Mouse (Mus musculus) CD4-positive, CD25-positive, alpha-beta regulatory T cell, adult 9 weeks (primary cell): ENCODE results near the gene Dock9. TPM values are rescaled to one million over a fixed set of nuclear protein-coding genes. Genes with fewer than 3 reads are reported as not detected.

Source experiments
- polyA plus RNA-seq: library from polyadenylated mRNA; unstranded; fragments of 100-300 nt; shearing (Covaris generic); gene quantifications from one replicate; pipeline ENCODE4 v1.2.1, GENCODE M21; 2017

Dock9 gene
- polyA plus RNA-seq = 2.3 TPM

DNA sequence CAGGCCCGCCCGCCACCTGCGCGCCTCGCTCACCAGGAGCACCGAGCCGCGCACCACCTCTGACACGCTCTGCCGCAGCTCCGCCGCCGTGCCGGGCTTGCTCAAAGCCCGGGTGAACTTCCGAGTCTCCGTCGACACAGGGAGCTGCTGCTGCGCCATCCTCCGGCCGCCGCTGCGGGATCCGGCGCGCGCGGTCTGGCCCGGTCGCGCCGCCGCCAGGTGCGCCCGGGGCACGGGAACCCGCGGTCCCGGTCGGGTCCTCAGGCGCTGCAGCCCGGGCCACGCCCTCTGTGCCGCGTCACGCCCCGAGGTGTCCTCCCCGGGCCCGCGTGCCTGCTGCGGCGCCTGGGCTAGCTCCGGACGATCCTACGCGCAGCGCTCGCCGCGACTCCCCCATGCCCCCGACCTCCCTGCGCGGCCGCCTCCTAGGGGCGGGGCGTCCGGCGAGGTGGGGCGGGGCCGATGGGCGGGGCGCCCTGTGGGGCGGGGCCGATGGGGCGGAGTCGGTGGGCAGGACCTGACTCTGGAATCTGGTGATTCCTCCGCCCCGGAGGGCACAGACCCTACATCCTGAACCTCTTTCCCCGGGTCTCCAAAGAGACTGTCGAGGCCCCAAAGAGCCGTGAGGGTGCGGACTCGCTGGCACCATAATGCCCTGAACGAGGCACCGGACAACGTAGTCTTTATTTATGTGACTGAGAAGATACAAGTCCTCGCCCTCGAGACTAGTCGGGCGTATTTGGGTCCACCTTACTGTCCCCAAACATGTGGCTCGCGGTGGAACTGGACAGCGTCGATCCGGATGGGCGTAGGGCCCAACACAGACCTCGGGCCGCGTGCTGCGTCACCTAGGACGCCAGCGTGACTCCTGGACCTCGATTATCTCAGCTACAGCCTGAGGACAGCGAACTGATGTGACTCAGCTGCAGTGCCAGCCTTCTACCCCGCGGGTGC lies at the start of gene Dock9:
TSS of gene Dock9 (minus strand) at position 381 of the 954 bp plus-strand sequence.

DNA sequence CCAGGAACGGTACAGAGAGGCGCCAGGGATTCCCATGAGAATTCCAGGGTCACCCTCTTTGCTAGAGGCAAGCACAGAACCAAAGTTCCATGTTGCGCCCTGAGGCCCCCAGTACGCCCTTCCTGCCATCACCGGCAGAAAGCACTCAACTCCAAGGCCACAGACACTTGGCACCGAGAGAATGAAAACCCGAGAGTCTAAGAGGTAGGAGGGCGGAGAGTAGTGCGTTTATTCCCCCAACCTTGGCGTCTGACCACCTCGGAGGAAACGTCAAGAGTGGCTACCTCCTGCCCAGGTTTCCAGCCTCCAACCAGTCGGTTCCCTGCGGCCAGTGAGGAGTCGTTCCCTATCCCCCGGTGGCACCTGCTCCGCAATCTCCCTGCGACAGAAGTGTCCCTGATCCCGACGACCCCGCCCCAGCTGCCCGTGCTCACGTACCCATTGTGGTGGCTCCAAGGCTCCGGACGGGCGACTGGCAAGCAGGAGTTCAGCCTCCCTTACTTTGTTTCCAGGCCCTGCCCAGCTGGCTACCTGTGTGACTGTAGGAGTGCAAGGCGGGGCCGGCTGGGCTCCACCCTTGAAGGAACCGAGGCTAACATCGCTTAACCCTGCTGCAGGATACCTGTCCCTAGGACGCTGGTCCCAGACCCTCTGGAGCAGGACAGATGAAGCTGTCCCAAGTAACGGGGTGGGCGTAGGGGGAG lies 292.7 kb downstream of the Dock9 start, which contains the start of gene Slc15a1:
TSS of gene Slc15a1 (minus strand) at position 472 of the 704 bp plus-strand sequence.

Other genes starting within 250 kb of the Dock9 start
- 204 TPM for gene Ubac2, start 80.8 kb upstream of the Dock9 start, polyA plus RNA-seq
- 129 TPM for gene Gpr18, start 117.9 kb upstream of the Dock9 start, polyA plus RNA-seq
- gene Gpr183, start 167.4 kb upstream of the Dock9 start, polyA plus RNA-seq = 120 TPM
- gene Timm8a2, start 236.8 kb upstream of the Dock9 start, polyA plus RNA-seq = 0.41 TPM